Mouse (Mus musculus): ENCODE results near the gene Sectm1a. TPM values are rescaled to one million over a fixed set of nuclear protein-coding genes. Genes with fewer than 3 reads are reported as not detected.

Gene Sectm1a
- polyA plus RNA-seq, 1 experiment = not detected

DNA sequence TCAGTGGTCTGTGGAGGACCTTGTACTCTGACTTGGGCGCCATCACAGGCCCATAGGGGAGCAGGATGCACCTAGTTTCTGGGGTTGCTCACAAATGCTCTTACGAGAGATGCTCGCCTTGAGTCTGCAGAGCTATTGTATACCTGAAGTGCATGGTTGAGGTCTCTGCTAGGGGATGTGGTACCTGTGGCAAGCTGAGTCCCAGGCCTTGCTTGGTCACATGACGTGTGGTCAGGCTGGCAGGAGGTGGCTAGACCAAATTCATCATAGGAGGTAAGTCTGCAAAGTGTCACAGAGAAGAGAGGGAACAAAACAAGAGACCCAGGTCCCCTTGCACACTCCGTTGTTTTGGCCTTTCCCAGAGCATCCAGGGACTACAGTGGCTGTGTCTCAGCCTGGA is 61.5 kb downstream of the Sectm1a start:
- Histone ChIP-seq H3K9me3 (replicated peaks; ENCODE audit: control insufficient read depth, insufficient read depth, low read length, poor library complexity, severe bottlenecking) (no peaks in the 10 kb centered on the region), H3K4me1 (ENCODE audit: control insufficient read depth, insufficient read depth, low read length) (no peaks in the 10 kb centered on the region), H3K36me3 (ENCODE audit: control insufficient read depth, insufficient read depth, low read length, poor library complexity, severe bottlenecking) (no peaks in the 10 kb centered on the region), H3K27ac (ENCODE audit: insufficient read depth, low read length) (no peak overlapping the region), H3K9ac (ENCODE audit: low read depth, poor library complexity, severe bottlenecking) (no peak overlapping the region), H3K4me3 (ENCODE audit: low read depth, low read length) (no peak overlapping the region), H3K27me3 (ENCODE audit: control insufficient read depth, insufficient read depth, low read length, poor library complexity, severe bottlenecking) (no peaks in the 10 kb centered on the region)
- TF ChIP-seq EP300 (IDR thresholded peaks at IDR 0.05; ENCODE audit: insufficient read depth, low read depth, low read length) (no peak), CTCF (IDR thresholded peaks at IDR 0.05; ENCODE audit: low read depth, low read length) (no peak), POLR2A (IDR thresholded peaks at IDR 0.05; ENCODE audit: insufficient read depth, low read length) (no peak)

DNA sequence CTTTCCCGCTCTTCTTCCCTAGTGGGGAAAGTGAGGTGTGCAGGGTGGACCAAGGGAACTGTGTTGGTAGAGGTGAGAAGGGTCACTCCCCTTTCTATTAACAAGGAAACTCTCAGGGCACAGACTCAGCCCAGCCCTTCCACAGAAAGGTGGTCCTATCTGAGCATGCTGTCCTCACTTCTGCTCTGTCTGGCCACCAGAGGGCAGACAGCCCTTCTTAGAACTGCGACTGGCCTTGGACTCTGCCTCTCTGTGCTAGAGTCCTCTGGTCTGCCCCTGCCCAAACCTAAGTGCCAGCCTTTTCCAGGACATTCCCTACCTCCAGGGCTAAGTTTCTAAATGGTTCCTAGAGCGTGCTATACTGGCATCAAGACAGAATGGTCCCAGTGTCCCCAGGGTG is 63.3 kb downstream of the Sectm1a start:
- H3K27me3 ChIP-seq (ENCODE audit: control insufficient read depth, insufficient read depth, low read length, poor library complexity, severe bottlenecking) = no peaks in the 10 kb centered on the region
- H3K9me3 ChIP-seq (replicated peaks; ENCODE audit: control insufficient read depth, insufficient read depth, low read length, poor library complexity, severe bottlenecking) = no peaks in the 10 kb centered on the region
- no peaks in the 10 kb centered on the region for H3K36me3 ChIP-seq (ENCODE audit: control insufficient read depth, insufficient read depth, low read length, poor library complexity, severe bottlenecking)
- H3K9ac ChIP-seq (ENCODE audit: low read depth, poor library complexity, severe bottlenecking) = no peak overlapping the region
- no peaks in the 10 kb centered on the region for H3K4me1 ChIP-seq (ENCODE audit: control insufficient read depth, insufficient read depth, low read length)
- TF ChIP-seq CTCF (IDR thresholded peaks at IDR 0.05; ENCODE audit: low read depth, low read length) (peak; percentile 93), POLR2A (IDR thresholded peaks at IDR 0.05; ENCODE audit: insufficient read depth, low read length) (no peak)
- no peak overlapping the region for H3K4me3 ChIP-seq (ENCODE audit: low read depth, low read length)
- H3K27ac ChIP-seq (ENCODE audit: insufficient read depth, low read length) = no peak overlapping the region

Other genes starting within 250 kb of the Sectm1a start
- 3.4 and 3.8 TPM in 2 replicates for gene Ccdc57, start 148.3 kb downstream of the Sectm1a start, polyA plus RNA-seq (2011; ENCODE audit: insufficient read depth, insufficient read length, low read depth, missing spikeins)
- gene Slc16a3, start 132.7 kb downstream of the Sectm1a start, polyA plus RNA-seq (2011; ENCODE audit: insufficient read depth, insufficient read length, low read depth, missing spikeins) = 80.9 and 84.3 TPM in 2 replicates
- 99.3 and 109 TPM in 2 replicates for gene Csnk1d, start 89.9 kb downstream of the Sectm1a start, polyA plus RNA-seq (2011; ENCODE audit: insufficient read depth, insufficient read length, low read depth, missing spikeins)
- gene Cd7, start 41.8 kb downstream of the Sectm1a start, polyA plus RNA-seq (2011; ENCODE audit: insufficient read depth, insufficient read length, low read depth, missing spikeins) = not detected in 2 replicates
- gene Sectm1b, start 17.7 kb downstream of the Sectm1a start, polyA plus RNA-seq (2011; ENCODE audit: insufficient read depth, insufficient read length, low read depth, missing spikeins) = not detected in 2 replicates
- gene Tex19.2, start 37.5 kb upstream of the Sectm1a start, polyA plus RNA-seq (2011; ENCODE audit: insufficient read depth, insufficient read length, low read depth, missing spikeins) = 0.44 TPM in 1 of 2 replicates, not detected in the other
- gene Tex19.1, start 64.9 kb upstream of the Sectm1a start, polyA plus RNA-seq (2011; ENCODE audit: insufficient read depth, insufficient read length, low read depth, missing spikeins) = 25.5 and 29.9 TPM in 2 replicates
- gene Uts2r, start 79.1 kb upstream of the Sectm1a start, polyA plus RNA-seq (2011; ENCODE audit: insufficient read depth, insufficient read length, low read depth, missing spikeins) = not detected in 2 replicates
- gene Hexdc, start 123.2 kb upstream of the Sectm1a start, polyA plus RNA-seq (2011; ENCODE audit: insufficient read depth, insufficient read length, low read depth, missing spikeins) = 7.0 and 8.2 TPM in 2 replicates
- 8.5 and 8.8 TPM in 2 replicates for gene Ogfod3, start 123.5 kb upstream of the Sectm1a start, polyA plus RNA-seq (2011; ENCODE audit: insufficient read depth, insufficient read length, low read depth, missing spikeins)
- 14.7 and 15.9 TPM in 2 replicates for gene Cybc1, start 148.1 kb upstream of the Sectm1a start, polyA plus RNA-seq (2011; ENCODE audit: insufficient read depth, insufficient read length, low read depth, missing spikeins)
- gene Narf, start 156.0 kb upstream of the Sectm1a start, polyA plus RNA-seq (2011; ENCODE audit: insufficient read depth, insufficient read length, low read depth, missing spikeins) = 16.0 and 20.3 TPM in 2 replicates
- gene Foxk2, start 178.8 kb upstream of the Sectm1a start, polyA plus RNA-seq (2011; ENCODE audit: insufficient read depth, insufficient read length, low read depth, missing spikeins) = 60.2 and 68.1 TPM in 2 replicates